Mouse (Mus musculus) myocyte (in vitro differentiated cells): ENCODE results near the gene Fgf18.

Source experiments
- MYOD1 ChIP-seq, 3 experiments: IDR thresholded peaks; one replicate each; pipeline ENCODE4 v1.6.1; 2011; ENCODE audit warnings: control low read depth in 2 of 3, low read depth in 2 of 3, mild to moderate bottlenecking in 2 of 3, moderate library complexity in 1 of 3; ENCODE audit not compliant: insufficient read length in 2 of 3, control insufficient read depth in 1 of 3
- MYOG ChIP-seq, 3 experiments: IDR thresholded peaks; one replicate each; pipeline ENCODE4 v1.6.1; 2011; ENCODE audit warnings: control low read depth in 2 of 3, low read depth in 2 of 3, mild to moderate bottlenecking in 2 of 3; ENCODE audit not compliant: insufficient read length in 2 of 3, control insufficient read depth in 1 of 3, insufficient read depth in 1 of 3
- POLR2A ChIP-seq: IDR thresholded peaks from one replicate; pipeline ENCODE4 v1.6.1; 2011; ENCODE audit warnings: low read depth, mild to moderate bottlenecking, control low read depth, moderate library complexity; ENCODE audit not compliant: insufficient read length
- TCF12 ChIP-seq: IDR thresholded peaks from one replicate; pipeline ENCODE4 v1.6.1; 2011; ENCODE audit warnings: mild to moderate bottlenecking, control low read depth; ENCODE audit not compliant: poor library complexity, insufficient read depth, severe bottlenecking
- TCF3 ChIP-seq: IDR thresholded peaks from one replicate; pipeline ENCODE4 v1.6.1; 2011; ENCODE audit warnings: low read depth, control low read depth; ENCODE audit not compliant: insufficient read length
- USF1 ChIP-seq: IDR thresholded peaks from one replicate; pipeline ENCODE4 v1.6.1; 2011; ENCODE audit warnings: low read depth, mild to moderate bottlenecking, control low read depth, moderate library complexity

- no peak for TF ChIP-seq USF1
- TF ChIP-seq POLR2A = no peak
- TF ChIP-seq TCF12 = no peak
- TF ChIP-seq MYOG (IDR thresholded peaks at IDR 0.05; ENCODE audit: control insufficient read depth in 1 of 3, insufficient read depth in 1 of 3, insufficient read length in 2 of 3, low read depth in 2 of 3) = no peak
- TF ChIP-seq TCF3 = no peak
- no peak for TF ChIP-seq MYOD1 (IDR thresholded peaks at IDR 0.05; ENCODE audit: control insufficient read depth in 1 of 3, insufficient read length in 2 of 3, low read depth in 2 of 3)
These were observed 48.8 kb downstream of the Fgf18 start for GRCm38 (mm10) chr11:33098446-33098845.
